Mouse (Mus musculus) midbrain, embryonic 15.5 days (tissue): ENCODE results near the gene Ptgis. TPM values are rescaled to one million over a fixed set of nuclear protein-coding genes. Genes with fewer than 3 reads are reported as not detected.
"Not testable (repeated sequence)": the region's sequence is repeated elsewhere in the genome, so short reads cannot be mapped to it uniquely, and the experiment has no call there.

ENCODE experiments used
- ATAC-seq: fragments of 200-750 bp; cut with Nextera tagmentation; replicated peaks from 2 replicates; pipeline ENCODE4 v1.8.0; 2017; ENCODE audit warnings: moderate TSS enrichment
- H3K27ac ChIP-seq: fragments of 300-500 bp; sonication (generic); 2 replicates; pipeline ENCODE4 v1.5.1; 2015; ENCODE audit warnings: mild to moderate bottlenecking, inconsistent platforms
- H3K27me3 ChIP-seq: fragments of 300-500 bp; sonication (generic); replicated peaks from 2 replicates; pipeline ENCODE4 v1.6.1; 2015; ENCODE audit warnings: inconsistent platforms
- H3K36me3 ChIP-seq: fragments of 300-500 bp; sonication (generic); replicated peaks from 2 replicates; pipeline ENCODE4 v1.6.1; 2015; ENCODE audit warnings: inconsistent platforms
- H3K4me1 ChIP-seq: fragments of 300-500 bp; sonication (generic); 2 replicates; pipeline ENCODE4 v1.6.1; 2015; ENCODE audit warnings: inconsistent platforms
- H3K4me2 ChIP-seq: fragments of 300-500 bp; sonication (generic); 2 replicates; pipeline ENCODE4 v1.6.1; 2015; ENCODE audit warnings: inconsistent platforms, mild to moderate bottlenecking, moderate library complexity
- H3K4me3 ChIP-seq: fragments of 300-500 bp; sonication (generic); 2 replicates; pipeline ENCODE4 v1.5.1; 2015; ENCODE audit warnings: mild to moderate bottlenecking, inconsistent platforms
- H3K9ac ChIP-seq: fragments of 300-500 bp; sonication (generic); 2 replicates; pipeline ENCODE4 v1.6.1; 2015; ENCODE audit warnings: mild to moderate bottlenecking, inconsistent platforms
- H3K9me3 ChIP-seq: fragments of 300-500 bp; sonication (generic); 2 replicates; pipeline ENCODE4 v1.6.1; 2016; ENCODE audit warnings: inconsistent platforms
- WGBS: fragments of 180-500 bp; shearing (Covaris S2); methylation state at CpG from one replicate; pipeline ENCODE4 v1.1.7; 2015; ENCODE audit warnings: mixed read lengths; 5-methylcytosine and 5-hydroxymethylcytosine counted together
- polyA plus RNA-seq: library from polyadenylated mRNA; unstranded; fragments of >200 nt; fragmentation: Nextera tagmentation; extraction: Ambion mirVana; gene quantifications from 2 replicates; pipeline ENCODE4 v1.2.1, GENCODE M21; 2015

Gene Ptgis
- polyA plus RNA-seq, 1 experiment from 2014 or later, result 4.3 TPM

- Histone ChIP-seq H3K9ac (0 out of 2 replicates have a peak overlapping the region, but pooled peaks have one; percentile 27), H3K27ac (no peak overlapping the region), H3K4me2 (peak overlapping the region; percentile 33), H3K9me3 (no peaks in the 10 kb centered on the region), H3K27me3 (no peaks in the 10 kb centered on the region), H3K4me1 (peaks cover 3% of the 10 kb centered on the region), H3K4me3 (no peak overlapping the region), H3K36me3 (no peaks in the 10 kb centered on the region)
- WGBS, result 44% methylated on average over 8 of the region's 8 CpGs
- peak; percentile 87 for ATAC-seq
Measured at GRCm38 (mm10) chr2:167219154-167219775, 21.1 kb downstream of the Ptgis start.

GRCm38 (mm10) chr2:167213666-167214065 lies 26.7 kb downstream of the Ptgis start:
- WGBS, result 94% methylated on average over 12 of the region's 12 CpGs
- H3K27ac ChIP-seq, result no peak overlapping the region
- no peaks in the 10 kb centered on the region for H3K36me3 ChIP-seq
- H3K4me2 ChIP-seq, result no peak overlapping the region
- no peaks in the 10 kb centered on the region for H3K9me3 ChIP-seq
- H3K27me3 ChIP-seq, result no peaks in the 10 kb centered on the region
- H3K4me3 ChIP-seq, result no peak overlapping the region
- H3K9ac ChIP-seq, result no peak overlapping the region
- H3K4me1 ChIP-seq, result no peaks in the 10 kb centered on the region
- ATAC-seq, result no peak

- H3K4me3 ChIP-seq, result no peak overlapping the region
- no peaks in the 10 kb centered on the region for H3K27me3 ChIP-seq
- 91% methylated on average over 3 of the region's 3 CpGs for WGBS
- no peaks in the 10 kb centered on the region for H3K4me1 ChIP-seq
- no peaks in the 10 kb centered on the region for H3K36me3 ChIP-seq
- H3K9me3 ChIP-seq, result no peaks in the 10 kb centered on the region
- H3K9ac ChIP-seq, result no peak overlapping the region
- no peak for ATAC-seq
- no peak overlapping the region for H3K27ac ChIP-seq
- H3K4me2 ChIP-seq, result no peak overlapping the region
Measured at GRCm38 (mm10) chr2:167213076-167213475, 27.3 kb downstream of the Ptgis start.

- Histone ChIP-seq H3K27ac (no peak overlapping the region), H3K4me1 (no peaks in the 10 kb centered on the region), H3K4me3 (no peak overlapping the region), H3K4me2 (no peak overlapping the region), H3K9ac (no peak overlapping the region), H3K9me3 (no peaks in the 10 kb centered on the region), H3K36me3 (no peaks in the 10 kb centered on the region), H3K27me3 (no peaks in the 10 kb centered on the region)
- no peak for ATAC-seq
- 94% methylated on average over 6 of the region's 6 CpGs for WGBS
Measured at GRCm38 (mm10) chr2:167212551-167212950, 27.9 kb downstream of the Ptgis start.

- WGBS, result 91% methylated on average over 3 of the region's 3 CpGs
- no peak overlapping the region for H3K4me2 ChIP-seq
- no peak overlapping the region for H3K4me3 ChIP-seq
- no peak overlapping the region for H3K9ac ChIP-seq
- H3K4me1 ChIP-seq, result no peaks in the 10 kb centered on the region
- ATAC-seq, result no peak
- H3K36me3 ChIP-seq, result no peaks in the 10 kb centered on the region
- H3K27ac ChIP-seq, result no peak overlapping the region
- H3K9me3 ChIP-seq, result no peaks in the 10 kb centered on the region
- no peaks in the 10 kb centered on the region for H3K27me3 ChIP-seq
Measured at GRCm38 (mm10) chr2:167212089-167212488, 28.3 kb downstream of the Ptgis start.

GRCm38 (mm10) chr2:167209900-167210299 lies 30.5 kb downstream of the Ptgis start:
- Histone ChIP-seq H3K9me3 (no peaks in the 10 kb centered on the region), H3K4me2 (no peak overlapping the region), H3K9ac (no peak overlapping the region), H3K27ac (no peak overlapping the region), H3K4me3 (no peak overlapping the region), H3K27me3 (no peaks in the 10 kb centered on the region), H3K4me1 (no peaks in the 10 kb centered on the region), H3K36me3 (no peaks in the 10 kb centered on the region)
- ATAC-seq, result no peak
- WGBS, result 64% methylated on average over 9 of the region's 9 CpGs

- H3K4me3 ChIP-seq, result no peak overlapping the region
- H3K9me3 ChIP-seq, result no peaks in the 10 kb centered on the region
- no peaks in the 10 kb centered on the region for H3K36me3 ChIP-seq
- WGBS, result 78% methylated on average over 3 of the region's 3 CpGs
- H3K4me2 ChIP-seq, result no peak overlapping the region
- H3K27ac ChIP-seq, result no peak overlapping the region
- H3K4me1 ChIP-seq, result no peaks in the 10 kb centered on the region
- no peak for ATAC-seq
- H3K27me3 ChIP-seq, result no peaks in the 10 kb centered on the region
- H3K9ac ChIP-seq, result no peak overlapping the region
Measured at GRCm38 (mm10) chr2:167208984-167209383, 31.4 kb downstream of the Ptgis start.

- H3K36me3 ChIP-seq, result no peaks in the 10 kb centered on the region
- peaks cover 24% of the 10 kb centered on the region for H3K4me1 ChIP-seq
- WGBS, result 89% methylated on average over 18 of the region's 18 CpGs
- H3K4me3 ChIP-seq, result no peak overlapping the region
- no peak overlapping the region for H3K27ac ChIP-seq
- H3K9ac ChIP-seq, result no peak overlapping the region
- no peaks in the 10 kb centered on the region for H3K27me3 ChIP-seq
- no peak for ATAC-seq
- H3K4me2 ChIP-seq, result no peak overlapping the region
- H3K9me3 ChIP-seq, result no peaks in the 10 kb centered on the region
Measured at GRCm38 (mm10) chr2:167205918-167206629, 34.3 kb downstream of the Ptgis start.

- ATAC-seq, H3K9me3 ChIP-seq, H3K4me2 ChIP-seq, H3K27ac ChIP-seq, H3K9ac ChIP-seq, H3K4me3 ChIP-seq, H3K36me3 ChIP-seq, H3K27me3 ChIP-seq: not testable (repeated sequence)
- WGBS, result 81% methylated on average over 5 of the region's 5 CpGs
- H3K4me1 ChIP-seq, result peaks cover 27% of the 10 kb centered on the region
Measured at GRCm38 (mm10) chr2:167204686-167205085, 35.7 kb downstream of the Ptgis start.

- ATAC-seq, result no peak
- no peaks in the 10 kb centered on the region for H3K27me3 ChIP-seq
- 79% methylated on average over 7 of the region's 7 CpGs for WGBS
- peak overlapping the region; percentile 94; the same call in 1 of the 2 replicates for H3K27ac ChIP-seq
- no peaks in the 10 kb centered on the region for H3K36me3 ChIP-seq
- H3K9me3 ChIP-seq, result no peaks in the 10 kb centered on the region
- no peak overlapping the region for H3K4me3 ChIP-seq
- no peak overlapping the region for H3K9ac ChIP-seq
- no peak overlapping the region for H3K4me2 ChIP-seq
- peaks cover 27% of the 10 kb centered on the region for H3K4me1 ChIP-seq
Measured at GRCm38 (mm10) chr2:167203505-167204166, 36.8 kb downstream of the Ptgis start.

GRCm38 (mm10) chr2:167201463-167202291 lies 38.7 kb downstream of the Ptgis start:
- Histone ChIP-seq H3K4me3 (0 out of 2 replicates have a peak overlapping the region, but pooled peaks have one; percentile 6), H3K27me3 (no peaks in the 10 kb centered on the region), H3K9me3 (no peaks in the 10 kb centered on the region), H3K27ac (peak overlapping the region; percentile 94), H3K36me3 (no peaks in the 10 kb centered on the region), H3K4me2 (peak overlapping the region; percentile 47), H3K4me1 (peaks cover 27% of the 10 kb centered on the region), H3K9ac (peak overlapping the region; percentile 22; the same call in 1 of the 2 replicates)
- 13% methylated on average over 16 of the region's 16 CpGs for WGBS
- peak; percentile 74 for ATAC-seq
